Mouse (Mus musculus): Measurements from ENCODE around the gene Tmprss12.
"Not testable (repeated sequence)": the region's sequence is repeated elsewhere in the genome, so short reads cannot be mapped to it uniquely, and the experiment has no call there.

Gene Tmprss12

DNA sequence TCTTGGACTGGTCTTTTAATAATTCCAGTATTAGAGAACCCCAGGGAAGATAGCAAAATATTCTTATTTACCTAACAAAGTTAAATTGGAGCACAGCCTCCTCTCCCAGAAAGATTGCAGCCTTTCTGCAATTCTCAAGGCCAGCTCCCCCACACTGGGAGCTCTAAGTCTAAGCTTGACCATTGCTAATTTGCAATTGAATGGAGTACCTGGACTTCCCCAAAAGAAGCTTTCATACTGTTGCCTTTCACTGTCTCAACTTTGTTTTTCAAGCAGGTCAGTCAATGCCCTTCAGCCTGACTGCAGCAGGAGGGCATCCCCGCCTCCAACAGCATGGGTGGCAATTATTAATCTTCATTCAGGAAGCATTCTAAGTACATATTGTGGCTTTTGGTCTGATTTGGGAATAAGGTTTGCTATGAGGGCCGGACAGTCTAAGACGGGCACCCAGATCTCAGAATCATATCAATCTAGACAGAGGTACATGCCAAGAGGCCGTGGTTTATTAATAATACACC, 6.8 kb upstream of the Tmprss12 start:
- DNase-seq (ENCODE audit: low spot score), result not testable (repeated sequence)

DNA sequence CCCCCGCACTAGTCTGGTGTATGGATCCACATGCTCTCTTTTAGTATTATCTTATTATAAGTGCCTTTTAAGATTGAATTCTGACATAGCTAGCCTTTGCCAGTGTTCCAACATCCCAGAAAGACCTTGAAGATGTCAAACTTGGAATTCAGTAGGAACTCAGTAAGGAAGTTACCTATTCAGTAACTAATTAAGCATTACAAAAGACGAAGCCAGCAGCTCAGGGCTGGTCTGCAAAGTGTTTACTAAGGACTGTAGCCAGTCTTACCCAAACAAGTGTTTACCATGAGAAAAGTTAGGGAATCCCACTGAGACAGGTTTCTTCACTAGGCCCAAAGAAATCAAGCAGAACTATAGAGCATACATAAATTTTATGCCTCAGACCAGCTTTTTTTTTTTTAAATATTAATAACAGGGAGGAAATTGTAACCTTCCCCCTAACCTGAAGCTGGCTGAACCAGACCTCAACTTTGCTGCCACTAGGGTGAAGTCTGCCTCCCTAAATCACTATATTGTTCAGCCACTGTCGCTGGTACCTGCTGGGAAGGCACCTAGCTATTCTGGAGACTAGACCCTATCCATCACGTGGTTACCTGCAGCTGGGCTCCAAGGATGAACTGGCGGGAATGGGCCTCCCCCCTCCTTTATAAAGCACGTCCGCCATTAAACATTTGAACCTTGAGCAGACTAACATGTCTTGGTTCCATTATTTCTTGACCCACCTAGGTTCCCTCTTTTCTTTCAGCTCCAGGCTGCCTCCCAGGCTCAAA, 5.7 kb upstream of the Tmprss12 start:
- DNase-seq (ENCODE audit: low spot score), result no peak

DNA sequence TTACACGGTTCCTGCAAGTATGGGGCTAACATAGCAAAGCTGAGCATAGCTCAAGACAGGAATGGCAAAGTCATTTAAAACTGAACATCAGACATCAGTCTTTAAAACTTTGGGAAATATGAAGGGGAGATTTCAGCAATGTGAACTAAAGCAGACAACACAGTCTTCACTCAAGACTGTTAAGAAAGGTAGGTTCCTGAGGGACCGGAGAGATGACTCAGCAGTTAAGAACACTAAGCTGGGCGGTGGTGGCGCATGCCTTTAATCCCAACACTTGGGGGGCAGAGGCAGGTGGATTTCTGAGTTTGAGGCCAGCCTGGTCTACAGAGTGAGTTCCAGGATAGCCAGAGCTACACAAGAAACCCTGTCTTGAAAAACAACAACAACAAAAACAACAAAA, 4.2 kb upstream of the Tmprss12 start:
- no peak for DNase-seq (ENCODE audit: low spot score)

DNA sequence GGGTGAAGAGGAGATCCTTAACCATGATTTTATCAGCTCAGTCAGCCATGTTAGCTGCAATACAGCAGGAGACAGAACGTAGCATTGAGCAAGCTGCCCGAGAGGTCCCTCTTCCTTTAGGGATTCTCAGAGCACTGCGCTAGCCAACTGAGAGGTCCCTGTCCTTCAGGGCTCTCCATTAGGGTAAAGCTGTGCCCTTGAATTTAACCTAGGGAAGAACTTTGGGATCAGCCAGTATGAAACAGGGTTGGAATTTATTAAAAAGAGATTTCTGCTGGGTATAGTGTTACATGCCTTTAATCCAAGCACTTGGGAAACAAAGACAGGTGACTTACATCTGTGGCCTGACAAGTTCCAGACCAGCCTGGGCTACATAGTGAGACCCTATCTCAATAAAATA, 3.1 kb upstream of the Tmprss12 start:
- no peak for DNase-seq (ENCODE audit: low spot score)

DNA sequence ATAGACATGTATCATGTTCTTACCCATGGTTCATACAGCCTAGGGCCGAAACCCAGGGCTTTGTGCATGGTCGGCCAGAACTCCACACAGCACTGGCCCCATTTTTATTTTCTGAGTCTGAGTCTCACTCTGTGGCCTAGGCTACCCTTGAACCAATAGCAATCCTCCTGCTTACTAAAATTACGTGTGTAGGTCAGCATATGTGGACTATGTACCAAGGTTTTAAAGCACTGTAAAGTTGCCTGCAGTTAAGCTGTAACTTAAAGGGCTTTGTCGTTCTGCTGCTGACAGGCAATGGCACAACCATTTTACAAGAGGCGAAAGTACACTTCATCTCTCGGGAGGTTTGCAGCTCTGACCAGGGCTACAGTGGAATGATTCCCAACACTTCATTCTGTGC, 8.3 kb downstream of the Tmprss12 start:
- no peak for DNase-seq (ENCODE audit: low spot score)

DNA sequence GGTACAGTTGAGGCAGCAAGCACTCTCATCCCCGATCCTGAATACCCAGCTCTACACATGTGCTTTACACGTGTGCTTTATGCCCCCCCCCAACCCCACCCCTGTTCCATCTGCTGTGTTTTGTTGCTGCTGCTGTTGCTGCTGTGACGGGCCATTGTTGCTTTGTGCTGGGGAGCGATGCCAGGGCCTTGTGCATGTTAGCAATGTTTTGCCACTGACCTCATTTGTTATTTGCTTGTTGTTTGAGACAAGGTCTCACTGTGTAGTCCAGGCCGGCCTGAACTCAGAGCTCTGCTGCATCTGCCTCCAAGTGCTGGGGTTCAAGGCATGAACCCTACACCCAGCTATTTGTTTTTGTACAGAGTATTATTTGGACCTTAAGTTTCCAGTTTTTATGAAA, 10.2 kb downstream of the Tmprss12 start:
- DNase-seq (ENCODE audit: low spot score), result peak; percentile 62

DNA sequence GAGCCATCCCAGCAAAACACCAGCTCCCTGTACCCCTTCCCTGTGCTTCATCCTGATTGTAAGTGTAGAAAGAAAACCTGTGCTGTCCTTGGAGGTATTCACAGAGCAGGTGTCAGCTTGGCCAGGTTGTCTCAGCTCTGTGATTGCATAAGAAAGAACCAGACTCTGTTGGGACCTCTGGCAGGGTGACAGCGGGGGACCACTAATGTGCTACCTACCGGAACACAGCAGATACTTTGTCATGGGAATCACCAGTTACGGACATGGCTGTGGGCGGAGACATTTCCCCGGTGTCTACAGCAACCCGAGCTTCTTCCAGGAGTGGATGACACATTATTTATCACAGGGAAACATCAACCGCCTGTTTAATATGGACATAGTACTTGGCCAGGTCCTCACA, 11.7 kb downstream of the Tmprss12 start:
- DNase-seq (ENCODE audit: low spot score), result no peak

DNA sequence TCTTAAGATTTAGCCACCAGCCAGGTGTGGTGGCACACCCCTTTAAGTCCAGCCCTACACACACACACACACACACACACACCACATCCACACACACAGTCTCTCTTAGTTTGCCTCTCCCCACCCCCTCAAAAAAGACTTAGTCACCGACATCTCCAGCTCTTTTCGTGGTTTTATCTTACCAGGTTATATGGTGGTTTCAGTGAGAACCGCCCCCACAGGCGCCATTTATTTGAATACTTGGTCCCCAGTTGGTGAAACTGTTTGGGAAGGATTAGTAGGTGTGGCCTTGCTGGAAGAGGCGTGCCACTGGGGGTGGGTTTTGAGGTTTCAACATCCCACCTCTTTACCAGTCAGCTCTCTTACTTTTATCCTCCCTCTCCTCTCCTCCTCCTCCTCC, 17.2 kb downstream of the Tmprss12 start:
- no peak for DNase-seq (ENCODE audit: low spot score)

DNA sequence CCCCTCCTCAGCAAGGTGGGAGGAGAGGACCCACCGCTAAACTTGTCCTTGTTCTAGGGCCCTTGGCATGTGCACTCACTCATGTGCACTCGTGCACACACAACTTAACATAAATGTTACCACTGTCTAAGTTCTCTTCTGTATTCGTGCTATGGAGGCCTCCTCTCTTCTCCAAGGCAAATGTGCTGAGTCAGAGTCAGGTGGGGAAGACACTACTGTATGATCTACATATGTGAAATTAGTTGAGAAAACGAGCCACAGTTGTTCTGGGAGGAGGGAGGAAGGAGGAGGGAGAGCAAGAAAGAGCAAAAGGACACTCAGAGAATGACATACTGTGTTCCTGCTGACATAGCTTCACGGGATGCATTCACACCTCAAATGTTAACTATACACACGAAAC, 19.9 kb downstream of the Tmprss12 start:
- DNase-seq (ENCODE audit: low spot score), result no peak

DNA sequence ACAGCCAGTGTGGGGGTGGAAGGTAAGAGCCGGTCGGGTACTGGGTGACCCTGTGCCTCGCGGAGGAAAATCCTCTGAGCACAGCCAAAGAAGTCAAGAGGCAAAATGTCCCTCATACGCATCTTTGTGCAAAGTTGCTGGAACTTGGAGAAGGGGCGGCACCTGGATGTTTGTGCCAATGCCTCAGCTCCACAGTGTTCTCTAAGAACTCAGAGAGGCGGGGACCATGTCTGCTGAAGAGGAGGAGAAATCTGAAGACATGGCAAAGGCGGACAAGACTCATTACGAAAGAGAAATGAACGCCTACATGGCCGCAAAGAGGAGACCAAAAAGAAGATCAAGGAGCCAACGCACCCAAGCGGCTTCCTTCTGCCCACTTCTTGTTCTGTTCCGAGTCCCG, 20.9 kb downstream of the Tmprss12 start:
- DNase-seq (ENCODE audit: low spot score), result no peak

DNA sequence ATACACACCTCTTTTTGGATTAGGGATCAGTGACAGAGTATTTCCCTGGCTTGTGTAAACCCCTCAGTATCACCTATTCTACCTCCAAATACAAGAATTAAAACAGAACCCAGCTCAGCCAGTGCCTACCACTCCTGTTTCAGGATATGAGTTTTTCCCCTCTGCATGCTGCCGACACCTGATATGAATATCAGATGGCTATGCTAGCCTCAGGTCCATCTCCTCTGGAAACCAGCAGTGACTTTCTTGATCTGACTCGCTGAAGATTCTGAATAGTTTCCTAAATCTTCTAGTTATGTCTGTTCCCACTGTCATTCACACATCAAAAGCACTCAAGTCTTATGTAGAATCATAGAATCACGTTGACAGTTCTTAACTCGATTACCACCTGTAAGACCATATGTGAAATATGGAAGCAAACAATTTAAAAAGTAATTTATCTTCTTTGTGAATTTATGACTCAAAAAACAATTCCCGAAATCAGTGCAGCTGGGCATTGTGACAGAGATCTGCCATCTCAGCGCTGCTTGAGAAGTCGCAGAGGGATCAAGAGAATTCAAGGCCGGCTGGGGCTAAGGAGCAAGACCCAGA, 22.9 kb downstream of the Tmprss12 start:
- peak; percentile 16 for DNase-seq (ENCODE audit: low spot score)

DNA sequence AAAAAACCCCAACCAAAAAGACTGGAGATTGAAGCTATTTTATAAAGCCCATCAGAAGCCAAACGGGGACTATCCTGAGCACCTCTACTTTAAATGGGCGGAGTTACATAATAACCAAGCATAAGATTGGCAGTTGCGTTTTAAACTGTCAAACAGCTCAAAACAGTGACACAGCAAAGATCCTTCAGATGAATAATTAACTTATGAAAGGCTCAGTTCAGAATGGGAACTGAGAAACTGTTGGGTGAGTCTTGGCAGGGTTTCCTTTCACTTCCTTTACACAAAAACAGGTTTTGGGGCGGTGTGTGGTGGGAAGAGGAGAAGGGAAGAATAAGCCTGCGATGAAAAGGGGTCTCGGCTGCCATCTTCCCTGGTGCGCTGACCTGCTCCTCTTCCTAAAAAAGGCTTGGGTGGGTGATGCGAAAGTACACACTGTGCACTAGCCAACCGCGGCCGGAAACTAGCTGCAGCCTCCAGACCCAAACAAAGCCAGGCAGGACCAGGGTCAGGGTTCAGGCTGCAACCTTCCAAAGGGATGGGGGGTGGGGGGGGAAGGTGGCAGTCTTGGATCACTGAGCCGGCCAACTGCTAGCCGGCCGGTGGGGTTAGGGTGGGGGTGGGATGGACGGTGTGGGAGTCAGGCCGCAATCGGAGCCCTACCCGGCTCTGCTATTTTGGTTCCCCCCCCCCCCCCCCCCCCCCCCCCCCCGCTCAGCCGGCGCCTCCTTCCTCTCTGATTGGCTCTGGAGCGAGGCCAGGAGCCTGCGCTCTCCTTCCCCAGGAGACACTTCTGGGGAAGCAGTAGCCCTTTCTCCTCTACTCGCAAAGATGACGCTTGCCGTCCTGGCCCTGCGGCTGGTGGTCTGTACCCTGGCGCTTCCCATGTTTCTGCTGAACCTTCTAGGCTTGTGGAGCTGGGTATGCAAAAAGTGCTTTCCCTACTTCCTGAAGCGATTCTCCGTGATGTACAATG, 23.7 kb downstream of the Tmprss12 start, which contains the start of gene Mettl7a1:
Gene Mettl7a1 (plus strand): TSS at position 122 of the 973 bp plus-strand sequence.
- peak; percentile 88 for DNase-seq (ENCODE audit: low spot score)

DNA sequence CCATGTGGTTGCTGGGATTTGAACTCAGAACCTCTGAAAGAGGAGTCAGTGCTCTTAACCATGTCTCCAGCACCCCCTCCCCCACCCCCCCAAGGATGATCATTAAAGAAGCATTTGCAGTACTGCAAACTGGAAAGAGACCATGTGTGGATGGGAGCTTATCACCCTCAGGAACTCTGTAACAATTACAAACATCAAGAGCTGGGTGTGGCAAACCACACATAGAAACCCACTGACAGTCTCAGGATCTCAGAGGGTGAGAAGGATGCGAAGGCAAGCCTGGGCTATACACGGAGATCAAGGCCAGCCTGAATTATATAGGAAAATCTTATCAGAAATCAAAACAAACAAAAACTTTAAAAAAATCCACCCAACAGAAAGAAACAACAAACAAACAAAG, 25.6 kb downstream of the Tmprss12 start:
- no peak for DNase-seq (ENCODE audit: low spot score)

DNA sequence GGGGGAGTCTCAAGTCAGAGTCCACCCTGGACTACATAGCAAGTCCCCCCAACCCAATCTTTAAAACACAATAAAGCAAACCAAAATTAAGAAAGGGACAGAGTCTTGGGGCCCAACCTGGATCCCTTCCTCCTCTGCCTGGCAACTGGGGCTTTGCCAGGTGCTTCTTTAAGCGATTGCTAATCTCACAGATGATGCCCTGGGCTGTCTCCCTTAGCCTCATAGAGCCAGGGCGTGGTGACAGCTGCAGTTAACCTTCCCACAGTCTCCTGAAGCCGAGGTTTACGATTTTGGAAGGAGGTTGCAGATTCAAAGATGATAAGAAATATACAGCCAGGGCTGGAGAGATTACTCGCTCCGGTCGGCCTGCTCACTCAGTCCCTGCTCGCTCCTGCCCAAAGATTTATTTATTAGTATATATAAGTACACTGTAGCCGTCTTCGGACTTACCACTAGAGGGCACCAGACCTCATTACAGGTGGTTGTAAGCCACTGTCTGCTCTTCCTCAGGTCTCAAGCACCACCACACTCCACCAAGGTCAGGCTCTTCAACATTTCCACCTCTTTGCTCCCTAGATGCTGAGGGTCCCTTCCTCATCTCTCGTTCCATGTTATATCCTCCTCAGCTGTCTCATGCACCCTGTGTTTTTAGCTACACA, 26.9 kb downstream of the Tmprss12 start:
- peak; percentile 39 for DNase-seq (ENCODE audit: low spot score)

DNA sequence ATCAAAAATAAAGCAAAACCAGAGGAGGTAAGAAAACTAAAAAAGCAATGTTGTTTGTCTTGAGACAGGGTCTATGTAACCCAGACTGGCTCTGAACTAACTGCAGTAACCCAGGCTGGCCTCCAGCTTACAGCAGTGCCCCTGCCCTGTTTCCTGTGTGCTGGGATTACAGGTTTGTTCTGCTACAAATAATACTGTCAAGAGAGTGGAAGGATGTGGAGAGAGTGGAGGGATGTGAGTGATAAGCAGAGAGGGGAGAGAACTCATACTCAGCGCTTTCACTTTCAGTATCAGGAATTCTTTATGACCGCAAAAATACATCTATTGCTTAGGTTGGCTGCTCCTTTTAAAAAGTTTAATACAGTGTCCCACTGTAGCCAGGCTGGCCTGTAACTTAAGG, 31.7 kb downstream of the Tmprss12 start:
- no peak for DNase-seq (ENCODE audit: low spot score)

DNA sequence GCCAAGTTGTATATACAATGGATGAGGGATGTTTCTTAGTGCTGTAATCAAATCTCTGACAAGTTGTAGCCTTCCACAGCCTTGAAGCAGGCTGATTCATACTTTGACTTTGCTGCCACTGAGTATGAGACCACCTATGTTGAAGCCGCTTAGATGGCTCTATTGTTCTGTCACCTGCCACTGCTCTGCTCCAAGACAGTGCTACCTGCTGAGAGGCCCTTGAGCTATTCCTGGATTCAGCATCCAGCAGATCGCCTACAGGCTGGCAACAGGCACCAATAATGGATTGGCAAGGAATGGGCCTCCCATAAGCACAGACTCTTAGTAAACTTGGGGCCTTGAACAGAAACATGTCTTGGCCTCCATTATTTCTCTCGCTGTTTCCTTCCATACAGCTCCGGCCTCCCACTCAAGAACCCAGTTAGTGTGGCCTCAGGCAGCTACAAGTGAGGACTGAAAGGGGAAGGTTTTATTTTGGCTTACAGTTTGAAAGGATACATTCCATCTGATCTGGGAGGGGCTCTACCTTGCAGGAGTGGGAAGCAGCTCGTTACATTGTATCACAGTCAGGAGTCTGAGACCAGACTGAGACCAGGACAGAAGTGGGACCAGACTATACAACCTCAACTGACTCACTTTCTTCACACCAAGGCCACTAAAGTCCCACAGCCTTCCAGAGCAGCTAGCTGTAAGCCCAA, 34.0 kb downstream of the Tmprss12 start:
- no peak for DNase-seq (ENCODE audit: low spot score)

DNA sequence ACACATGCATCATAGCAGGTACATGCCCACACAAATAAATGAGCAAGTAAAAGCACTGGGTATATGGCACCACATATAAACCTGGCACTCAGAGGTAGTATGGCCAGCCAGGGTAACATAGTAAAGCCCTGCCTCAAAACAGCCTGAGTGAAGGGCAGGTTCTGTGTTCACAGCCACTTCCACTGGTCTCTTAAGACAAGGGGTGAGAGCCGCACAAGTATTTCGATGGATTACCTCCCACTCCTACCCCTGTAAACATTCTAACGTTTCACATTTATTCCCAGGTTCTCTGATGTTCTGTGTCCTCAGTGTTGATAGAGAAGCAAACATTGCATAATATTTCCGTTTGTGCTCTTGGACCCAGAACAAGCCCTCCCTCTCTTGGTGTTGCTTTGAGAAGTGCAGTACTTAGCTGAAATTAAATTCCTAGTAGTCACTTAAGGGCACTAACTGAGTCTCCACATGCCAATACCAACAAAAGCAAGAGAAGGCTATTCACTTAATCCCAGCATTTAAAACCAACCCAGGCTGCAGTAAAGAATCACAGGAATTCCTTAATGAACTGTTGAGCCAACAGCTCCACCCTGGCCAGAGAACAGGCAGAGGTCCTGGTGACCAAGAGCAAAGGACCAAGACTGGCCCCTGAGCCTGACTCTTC, 37.5 kb downstream of the Tmprss12 start:
- DNase-seq (ENCODE audit: low spot score), result not testable (repeated sequence)

DNA sequence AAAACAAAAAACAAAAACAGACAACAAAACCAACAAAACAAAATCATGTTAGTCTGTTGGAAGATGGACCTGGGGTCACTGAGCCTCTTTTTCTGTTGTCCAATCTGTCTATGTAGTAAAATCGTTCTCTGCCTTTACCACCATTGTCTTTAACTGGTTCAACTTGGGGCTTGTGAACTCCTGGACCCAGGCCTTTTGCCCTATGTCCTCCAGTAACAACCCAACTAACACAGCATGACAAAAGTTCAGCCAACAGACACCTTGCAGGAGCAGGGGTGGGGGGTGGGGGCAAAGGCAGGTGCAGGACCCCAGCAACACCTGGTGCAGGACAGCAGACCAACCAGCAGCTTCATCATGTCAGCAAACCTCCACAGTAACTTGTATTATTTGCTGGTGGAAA, 39.2 kb downstream of the Tmprss12 start:
- DNase-seq (ENCODE audit: low spot score), result no peak

DNA sequence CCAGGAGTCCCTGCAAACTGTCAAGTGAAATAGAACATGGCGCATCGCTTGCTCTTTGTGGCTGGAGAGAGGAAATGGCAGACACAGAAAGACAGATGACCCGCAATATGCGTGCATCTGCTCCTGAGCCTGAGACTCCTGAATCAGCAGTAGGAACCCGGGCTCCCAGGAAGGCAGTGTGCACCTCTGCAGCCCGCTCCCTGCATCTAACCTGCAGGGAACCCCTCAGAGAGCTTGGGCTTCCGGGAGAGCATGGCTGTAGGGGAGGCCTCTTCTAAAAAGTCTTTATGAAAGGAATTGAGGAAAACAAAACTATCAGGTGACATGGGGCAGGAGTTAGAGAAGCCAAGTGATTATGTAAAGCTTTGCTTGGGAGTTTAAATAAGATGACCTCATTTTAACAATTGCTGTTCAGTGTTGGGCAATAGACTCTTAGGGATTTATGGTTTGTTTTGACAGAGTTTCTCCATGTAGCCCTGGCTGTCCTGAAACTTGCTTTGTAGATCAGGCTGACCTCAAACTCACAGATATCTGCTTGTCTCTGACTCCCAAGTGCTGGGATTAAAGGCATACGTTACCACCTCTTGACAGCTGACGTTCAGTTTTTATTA, 39.8 kb downstream of the Tmprss12 start:
- DNase-seq (ENCODE audit: low spot score), result no peak

DNA sequence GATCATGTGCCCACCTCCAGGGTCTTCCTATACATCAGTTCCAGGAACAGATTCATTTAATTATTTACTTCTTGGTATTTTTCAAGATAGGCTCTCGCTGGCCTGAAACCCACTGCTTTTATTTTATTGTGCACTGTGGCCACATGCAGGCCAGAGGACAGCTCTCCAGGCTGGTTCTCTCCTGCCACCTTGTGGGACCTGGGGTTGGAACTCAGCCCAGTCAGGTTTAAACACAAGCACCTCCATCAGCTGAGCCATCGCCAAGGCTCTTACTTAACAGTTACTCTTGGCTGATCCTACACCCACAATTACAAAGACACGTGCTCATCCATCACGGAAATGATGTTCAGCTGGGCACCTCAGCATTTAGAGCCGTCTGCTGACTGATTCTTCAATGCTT, 40.5 kb downstream of the Tmprss12 start:
- no peak for DNase-seq (ENCODE audit: low spot score)

All from layer of hippocampus, adult 11-12 months (tissue).